Mouse (Mus musculus) embryo, embryonic 11 days (tissue): ENCODE results near the gene Zbtb48.

ENCODE experiments used
- DNase-seq: peaks from one replicate; pipeline ENCODE4 v3.0.0-alpha.2; 2015

Gene Zbtb48

GRCm38 (mm10) chr4:152028456-152028855 lies 985 bp upstream of the Zbtb48 start:
- DNase-seq, result no peak

GRCm38 (mm10) chr4:152026751-152027508 lies 541 bp downstream of the Zbtb48 start:
- peak; percentile 39 for DNase-seq

GRCm38 (mm10) chr4:152024525-152024924 lies 2.9 kb downstream of the Zbtb48 start:
- DNase-seq, result no peak

DNA sequence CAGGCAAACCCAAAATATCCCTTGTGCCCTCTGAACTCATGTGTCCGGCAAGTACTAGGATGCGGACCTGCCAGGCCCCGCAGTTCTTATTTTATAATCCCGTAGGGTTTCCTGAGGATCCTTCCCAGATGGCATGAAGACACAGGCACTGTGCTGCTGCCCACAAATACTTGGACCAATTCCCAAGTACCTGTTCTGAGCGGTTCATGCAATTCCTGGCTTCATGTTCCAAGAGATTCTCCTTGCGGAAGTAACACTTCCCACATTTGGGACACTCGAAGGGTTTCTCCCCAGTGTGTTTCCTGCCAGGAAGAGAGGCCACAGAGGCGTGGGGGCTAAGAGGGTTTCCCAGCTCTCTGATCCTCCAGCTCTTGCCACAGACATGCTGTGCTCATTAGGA lies 5.0 kb downstream of the Zbtb48 start:
- no peak for DNase-seq

- no peak for DNase-seq
These were observed 5.8 kb downstream of the Zbtb48 start for GRCm38 (mm10) chr4:152021568-152022097.

DNA sequence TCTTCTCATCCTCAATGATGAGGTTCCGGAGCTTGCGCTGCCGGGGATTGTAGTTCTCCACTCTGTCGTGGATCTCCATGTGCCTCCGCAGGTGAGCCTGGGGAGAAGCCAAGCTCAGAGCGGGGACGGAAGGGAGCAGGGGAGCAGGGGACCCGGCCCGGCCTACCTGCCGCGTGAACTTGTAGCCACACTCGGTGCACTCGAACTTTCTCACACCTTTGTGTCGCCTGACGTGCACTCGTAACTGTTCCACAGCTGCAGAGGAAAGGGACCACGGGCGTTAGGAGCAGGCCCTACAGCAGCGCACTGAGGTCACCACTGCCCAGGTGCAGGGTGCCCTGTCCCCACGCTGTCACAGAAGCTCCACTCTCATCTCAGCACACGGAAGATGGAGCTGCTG lies 7.4 kb downstream of the Zbtb48 start:
- no peak for DNase-seq

DNA sequence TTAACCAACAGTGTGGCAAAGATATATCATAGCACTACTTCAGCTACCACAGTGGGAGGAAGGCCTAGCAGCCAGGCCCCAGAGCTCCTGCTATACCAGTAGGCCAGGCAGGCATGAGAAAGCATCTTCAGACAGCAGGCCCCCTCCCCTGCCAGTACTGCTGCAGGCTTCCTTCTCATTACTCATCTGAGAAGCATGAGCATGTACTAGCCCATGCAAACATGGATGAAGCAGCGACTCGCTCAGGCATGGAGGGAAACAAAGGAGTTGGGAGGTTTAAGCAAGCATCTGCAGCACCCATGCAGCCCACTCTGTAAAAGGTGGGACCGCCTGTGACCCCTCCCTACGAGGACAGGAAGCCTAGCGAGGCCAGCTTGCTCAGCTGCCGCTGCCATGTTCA lies 8.4 kb downstream of the Zbtb48 start:
- DNase-seq, result no peak

- no peak for DNase-seq
These were observed 14.2 kb downstream of the Zbtb48 start for GRCm38 (mm10) chr4:152013036-152013813.

DNA sequence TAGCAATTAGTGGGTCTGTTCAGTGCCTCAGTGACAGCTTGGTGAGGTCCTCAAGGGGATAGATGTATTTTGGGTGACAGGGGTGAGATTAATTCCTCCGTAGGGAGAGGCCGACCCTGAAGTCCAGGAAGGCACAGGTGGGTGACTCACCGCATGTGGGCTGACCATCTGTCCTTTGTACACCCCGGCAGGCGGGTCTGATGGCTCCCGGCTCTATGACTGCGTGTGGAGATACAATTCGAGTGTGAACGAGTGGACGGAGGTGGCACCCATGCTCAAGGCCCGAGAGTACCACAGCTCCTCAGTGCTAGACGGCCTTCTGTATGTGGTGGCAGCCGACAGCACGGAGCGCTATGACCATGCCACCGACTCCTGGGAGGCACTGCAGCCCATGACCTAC lies 15.4 kb downstream of the Zbtb48 start:
- DNase-seq, result no peak

- no peak for DNase-seq
These were observed 16.2 kb downstream of the Zbtb48 start for GRCm38 (mm10) chr4:152011171-152011760.

- no peak for DNase-seq
These were observed 16.8 kb downstream of the Zbtb48 start for GRCm38 (mm10) chr4:152010707-152011134.

GRCm38 (mm10) chr4:152010091-152010706 lies 17.3 kb downstream of the Zbtb48 start:
- peak; percentile 35 for DNase-seq

GRCm38 (mm10) chr4:152009076-152010051 lies 18.1 kb downstream of the Zbtb48 start:
- peak; percentile 66 for DNase-seq

GRCm38 (mm10) chr4:152008622-152009075 lies 18.8 kb downstream of the Zbtb48 start, which contains the start of gene Klhl21:
Klhl21 (plus strand) TSS chr4:152008803.
- DNase-seq, result peak; percentile 97

DNA sequence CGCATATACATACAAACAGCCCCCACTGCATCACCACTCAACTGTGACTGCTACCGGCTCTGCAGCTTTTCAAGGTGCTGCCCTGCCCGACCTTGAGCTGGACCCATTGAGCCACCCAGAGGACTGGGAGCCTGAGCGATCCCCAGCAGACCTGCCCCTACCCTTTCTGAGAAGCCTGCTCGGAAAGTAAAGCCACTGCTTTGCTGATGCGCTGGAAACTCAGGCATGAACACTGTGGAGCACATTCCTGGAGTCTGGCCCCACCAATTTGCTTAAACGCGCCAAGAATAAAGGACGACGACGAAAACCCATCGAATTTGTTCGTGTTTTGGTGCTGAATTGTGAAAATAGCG lies 19.3 kb downstream of the Zbtb48 start:
- DNase-seq, result peak; percentile 43

- peak; percentile 32 for DNase-seq
These were observed 19.9 kb downstream of the Zbtb48 start for GRCm38 (mm10) chr4:152007481-152008147.

GRCm38 (mm10) chr4:152006812-152007211 lies 20.7 kb downstream of the Zbtb48 start:
- no peak for DNase-seq

GRCm38 (mm10) chr4:152006137-152006536 lies 21.3 kb downstream of the Zbtb48 start:
- no peak for DNase-seq

- DNase-seq, result no peak
These were observed 25.4 kb downstream of the Zbtb48 start for GRCm38 (mm10) chr4:152002063-152002462.

DNA sequence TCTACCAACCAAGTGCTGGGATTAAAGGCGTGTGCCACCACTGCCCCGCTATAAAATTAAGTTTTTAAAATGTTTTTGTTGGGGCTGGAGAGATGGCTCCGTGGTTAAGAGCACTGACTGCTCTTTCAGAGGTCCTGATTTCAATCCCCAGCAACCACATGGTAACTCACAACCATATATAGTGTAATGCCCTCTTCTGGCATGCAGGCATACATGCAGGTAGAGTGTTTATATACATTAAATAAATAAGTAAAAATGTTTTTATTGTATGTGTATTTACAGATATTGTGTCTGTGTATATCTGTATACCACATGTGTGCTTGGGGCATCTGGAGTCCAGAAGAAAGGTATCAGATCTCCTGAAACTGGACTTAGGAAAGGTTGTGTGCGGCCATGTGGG lies 26.1 kb downstream of the Zbtb48 start:
- DNase-seq, result no peak

DNA sequence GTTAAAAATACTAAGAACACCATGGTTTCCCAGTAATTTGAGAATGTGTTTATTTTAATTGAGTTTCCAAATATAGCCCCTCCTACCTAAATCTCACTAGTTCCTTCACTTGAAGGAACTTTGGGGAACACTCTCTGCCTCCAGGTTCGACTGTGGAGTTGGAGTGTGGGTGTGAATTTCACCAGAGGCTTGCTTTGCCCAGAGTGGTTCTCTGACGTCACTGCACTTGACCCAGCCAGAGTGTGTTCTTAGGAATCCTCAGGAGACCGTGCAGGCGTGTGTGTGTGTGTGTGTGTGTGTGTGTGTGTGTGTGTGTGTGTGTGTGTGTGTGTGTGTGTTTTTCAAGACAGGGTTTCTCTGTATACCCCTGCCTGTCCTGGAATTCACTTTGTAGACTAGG lies 26.6 kb downstream of the Zbtb48 start:
- no peak for DNase-seq
